In the genomic region with DNA sequence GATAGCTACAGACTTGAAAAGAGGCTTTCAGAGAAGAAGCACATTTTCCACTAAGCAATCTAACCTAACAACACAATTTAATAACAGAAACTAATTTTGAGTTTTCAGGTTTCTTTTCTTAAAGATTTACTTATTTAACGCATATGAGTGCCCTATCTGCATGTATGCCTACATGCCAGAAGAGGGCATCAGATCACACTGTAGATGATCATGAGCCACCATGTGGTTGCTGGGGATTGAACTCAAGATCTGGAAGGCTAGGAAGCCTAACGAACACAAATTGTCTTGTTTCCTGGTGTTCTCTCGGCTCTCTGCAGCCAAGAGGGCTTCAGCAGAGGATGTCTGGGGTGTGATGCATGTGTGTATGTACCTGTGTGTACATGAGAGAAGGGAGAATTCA, we compare ENCODE assay signal across 15 mouse cellular contexts.
A peak's percentile ranks its signal among the peaks of the same experiment; 100 is the strongest.
DNase-seq lines count a peak whose midpoint lies in the region; TF ChIP-seq lines count a peak whose summit lies in the region.
"Had no signal": no experiment of that assay in that cellular context is flagged by ENCODE, and none has a peak within 500 bp of the region (broad histone marks: within the 10 kb centered on the region; RNA-seq: fewer than 3 reads in every experiment).

No protein-coding gene starts in this region.

- no peak for DNase-seq in gastrocnemius, adult 2 months
- no peak for DNase-seq in gastrocnemius, postnatal 36 days
- no peak for DNase-seq in left cerebral cortex, adult 2 months (ENCODE audit: extremely low spot score in 1 of 2, low spot score in 2 of 2)
- no peak for DNase-seq in left cerebral cortex, adult 11 months (ENCODE audit: low spot score)
- peak; percentile 10 for DNase-seq in A20 (ENCODE audit: low read depth, low spot score)
- DNase-seq in adipocyte (ENCODE audit: low spot score) = peak; percentile 35
- DNase-seq in neural tube, embryonic 10.5 days (ENCODE audit: extremely low spot score, low spot score) = no peak
- no peak for DNase-seq in ovary, postnatal 14 days (ENCODE audit: low spot score)
- DNase-seq: adrenal gland, adult 2 months; gastrocnemius, postnatal 14 days; heart, postnatal 36 days; lung, adult 2 months had no signal

- intact Hi-C loops in gastrocnemius, adult 2 months (cut with DNase I) = loop anchor here (5.0 kb wide), 1 partner anchor 123 kb away; no protein-coding TSS in a partner anchor
- intact Hi-C loops in gastrocnemius, postnatal 36 days (cut with DNase I) = no loop called here
- intact Hi-C loops in left cerebral cortex, adult 2 months (cut with DNase I) = no loop called here

- peak; percentile 56 for TF ChIP-seq CTCF in gastrocnemius, adult 2 months (IDR thresholded peaks at IDR 0.05)
- TF ChIP-seq CTCF in left cerebral cortex, adult 2 months (IDR thresholded peaks at IDR 0.05) = peak; percentile 59

- H3K27ac ChIP-seq in gastrocnemius, adult 2 months = no peak overlapping the region
- no peak overlapping the region for H3K27ac ChIP-seq in left cerebral cortex, adult 2 months
- H3K27ac ChIP-seq: forebrain, embryonic 13.5 days; limb, embryonic 10.5 days; neural tube, embryonic 15.5 days had no signal

- H3K4me3 ChIP-seq in gastrocnemius, adult 2 months = no peak overlapping the region
- no peak overlapping the region for H3K4me3 ChIP-seq in left cerebral cortex, adult 2 months
- H3K4me3 ChIP-seq: forebrain, embryonic 13.5 days; limb, embryonic 10.5 days; neural tube, embryonic 15.5 days had no signal

Comparison
In these comparisons a context has a peak if more than half of its experiments do, and no peak if none do; other contexts are left out.
1. DNase-seq: peak in A20 (single experiment) and adipocyte (single experiment); none in gastrocnemius, adult 2 months (single experiment), gastrocnemius, postnatal 36 days (0 of 2), left cerebral cortex, adult 2 months (0 of 2), left cerebral cortex, adult 11 months (single experiment), neural tube, embryonic 10.5 days (single experiment) and ovary, postnatal 14 days (single experiment).